Mouse (Mus musculus): ENCODE data around the gene Slc25a22.
"Not testable (repeated sequence)": the region's sequence is repeated elsewhere in the genome, so short reads cannot be mapped to it uniquely, and the experiment has no call there.

Slc25a22 gene

DNA sequence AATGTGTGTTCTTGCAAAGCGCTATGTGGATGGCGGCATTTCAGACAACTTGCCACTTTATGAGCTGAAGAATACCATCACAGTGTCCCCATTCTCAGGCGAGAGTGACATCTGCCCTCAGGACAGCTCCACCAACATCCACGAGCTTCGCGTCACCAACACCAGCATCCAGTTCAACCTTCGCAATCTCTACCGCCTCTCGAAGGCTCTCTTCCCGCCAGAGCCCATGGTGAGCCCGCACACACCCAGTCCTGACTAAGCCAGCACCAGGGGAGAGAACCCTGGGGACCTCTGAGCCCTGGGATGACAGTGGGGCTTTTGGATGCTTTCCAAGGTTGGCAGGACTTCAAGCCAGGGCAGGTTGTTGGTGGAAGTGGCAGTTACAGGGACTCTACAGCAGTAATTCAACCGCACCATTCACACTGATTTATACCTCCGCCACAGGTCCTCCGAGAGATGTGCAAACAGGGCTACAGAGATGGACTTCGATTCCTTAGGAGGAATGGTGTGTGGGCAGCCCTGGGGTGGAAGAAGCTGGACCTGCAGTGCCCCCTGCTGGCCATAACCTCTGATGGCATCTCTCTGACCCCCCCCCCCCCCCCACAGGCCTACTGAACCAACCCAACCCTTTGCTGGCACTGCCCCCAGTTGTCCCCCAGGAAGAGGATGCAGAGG lies 20.4 kb upstream of the Slc25a22 start:
- DNase-seq (ENCODE audit: low spot score in 2 of 2): no peak

DNA sequence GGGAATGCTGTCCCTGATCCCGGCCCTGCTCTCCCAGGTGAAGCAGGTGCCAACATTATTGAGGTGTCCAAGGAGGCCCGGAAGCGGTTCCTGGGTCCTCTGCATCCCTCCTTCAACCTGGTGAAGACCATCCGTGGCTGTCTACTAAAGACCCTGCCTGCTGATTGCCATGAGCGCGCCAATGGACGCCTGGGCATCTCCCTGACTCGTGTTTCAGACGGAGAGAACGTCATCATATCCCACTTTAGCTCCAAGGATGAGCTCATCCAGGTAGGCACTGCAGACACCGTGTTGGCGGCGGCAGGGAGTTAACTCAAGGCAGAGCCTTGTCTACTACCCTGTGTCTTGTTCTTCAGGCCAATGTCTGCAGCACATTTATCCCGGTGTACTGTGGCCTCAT lies 19.5 kb upstream of the Slc25a22 start:
- DNase-seq (ENCODE audit: low spot score in 2 of 2): no peak

DNA sequence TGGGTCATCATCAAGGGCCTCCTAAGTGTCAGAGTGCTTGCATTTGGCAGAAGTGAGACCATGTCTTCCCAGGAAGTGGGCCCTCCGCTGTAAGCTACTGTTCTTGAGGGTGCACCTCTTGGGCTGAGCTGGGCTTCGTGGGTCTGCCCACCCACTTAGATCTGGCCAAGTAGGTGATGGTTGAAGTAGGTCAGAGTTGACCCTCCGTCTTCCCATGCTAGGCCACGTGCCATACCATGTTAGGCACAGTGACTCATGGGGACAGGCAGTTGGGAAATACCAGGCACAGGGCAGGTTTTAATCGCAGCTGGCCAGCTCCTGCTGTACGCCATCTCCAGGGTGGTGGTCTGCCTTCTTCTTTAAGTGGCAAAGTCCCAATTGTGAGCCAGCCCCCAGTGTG lies 19.0 kb upstream of the Slc25a22 start:
- DNase-seq (ENCODE audit: low spot score in 2 of 2): no peak

DNA sequence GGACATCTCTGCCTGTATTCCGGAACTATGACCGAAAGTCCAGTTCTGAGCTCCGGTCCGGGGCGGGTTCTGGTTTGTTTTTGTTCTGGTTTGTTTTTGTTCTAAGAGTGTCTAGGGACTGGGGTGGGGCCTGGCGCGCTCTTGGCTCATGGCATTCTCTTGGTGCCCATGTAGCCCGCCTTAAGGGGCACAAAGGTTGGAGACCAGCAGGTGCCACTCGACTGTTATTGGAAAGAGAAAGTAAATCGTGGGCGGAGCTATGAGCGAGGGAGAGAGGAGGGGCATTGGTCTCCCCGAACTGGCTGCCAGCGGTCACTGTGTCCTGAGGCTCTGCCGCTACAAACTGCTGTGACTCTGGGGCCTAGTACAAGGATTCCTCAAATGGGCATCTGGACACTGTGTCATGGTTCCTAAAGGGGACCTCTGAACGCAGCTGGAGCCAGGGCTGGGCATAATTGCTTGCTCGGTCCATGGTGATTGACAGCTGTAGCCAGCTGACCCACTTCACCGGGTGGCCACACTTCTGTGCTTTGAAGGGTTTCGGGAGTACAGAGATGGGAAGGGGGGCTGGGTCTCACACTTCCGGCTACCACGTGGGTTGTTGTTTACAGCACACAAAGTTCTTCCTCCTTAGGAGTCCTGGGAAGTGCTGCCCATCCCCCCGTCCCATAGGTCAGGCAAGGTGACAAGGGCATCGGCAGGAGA lies 18.1 kb upstream of the Slc25a22 start:
- DNase-seq (ENCODE audit: low spot score in 2 of 2): no peak

DNA sequence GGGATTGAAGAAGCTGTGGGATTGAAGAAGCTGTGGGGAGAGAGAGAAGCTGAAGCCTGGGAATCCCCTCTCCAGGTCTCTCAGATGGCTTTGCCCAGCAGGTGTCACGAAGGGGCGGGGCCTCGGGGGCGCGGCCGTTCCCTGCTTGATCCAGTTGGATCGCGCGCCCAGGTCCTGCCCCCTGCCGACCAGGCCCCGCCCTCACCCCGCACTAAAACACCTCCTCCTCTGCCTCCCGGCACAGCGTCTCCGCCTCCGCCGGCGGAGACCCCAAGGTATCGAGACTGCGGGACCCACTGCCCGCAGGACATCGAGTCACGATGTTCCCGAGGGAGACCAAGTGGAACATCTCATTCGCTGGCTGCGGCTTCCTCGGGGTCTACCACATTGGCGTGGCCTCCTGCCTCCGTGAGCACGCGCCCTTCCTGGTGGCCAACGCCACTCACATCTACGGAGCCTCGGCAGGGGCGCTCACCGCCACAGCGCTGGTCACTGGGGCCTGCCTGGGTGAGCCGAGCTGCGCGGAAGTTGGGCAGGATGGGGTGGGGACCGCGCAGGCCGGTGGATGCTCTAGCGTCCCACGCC lies 17.4 kb upstream of the Slc25a22 start, which contains the start of gene Pnpla2:
Gene Pnpla2, plus strand, starts transcription at position 232 of the 585 bp plus-strand sequence.
- DNase-seq (ENCODE audit: low spot score in 2 of 2): peak; percentile 88 to 90

DNA sequence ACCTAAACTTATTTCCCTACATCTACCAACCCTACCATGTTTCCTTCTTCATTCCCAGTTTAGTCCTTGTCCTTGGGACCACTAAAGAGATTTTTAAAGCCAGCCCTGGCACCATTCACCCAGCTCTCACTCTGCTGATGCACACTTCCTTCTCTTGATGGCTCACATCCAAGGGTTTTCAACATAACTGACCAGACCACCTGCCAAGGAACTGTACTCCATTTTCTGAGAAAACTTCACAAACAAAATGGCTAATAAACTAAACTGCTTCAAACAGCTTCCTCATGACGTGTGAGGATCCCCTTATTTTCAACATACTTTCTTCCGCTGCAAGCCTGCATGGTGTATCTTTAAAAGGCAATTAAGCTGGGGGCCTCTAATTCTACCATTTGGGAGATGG lies 15.9 kb upstream of the Slc25a22 start:
- no peak for DNase-seq (ENCODE audit: low spot score in 2 of 2)

DNA sequence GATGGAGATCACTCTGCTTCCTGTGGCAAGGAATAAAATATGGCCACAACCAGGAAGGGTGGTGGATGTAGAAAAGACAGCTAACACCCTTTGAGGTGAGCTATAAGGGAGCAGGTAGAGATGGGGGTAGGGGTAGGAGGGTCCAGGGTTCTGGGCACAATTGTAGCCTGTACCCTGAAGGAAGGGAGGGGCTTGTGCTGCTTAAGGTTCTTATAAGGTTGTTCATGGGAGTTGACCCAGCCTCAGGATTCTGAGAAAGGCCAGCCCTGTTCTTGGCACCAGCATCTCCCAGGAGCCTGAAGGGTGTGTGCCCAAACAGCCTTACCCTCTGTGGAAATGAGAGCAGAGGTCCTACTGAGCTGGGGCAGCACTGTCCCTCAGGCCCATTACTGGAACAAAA lies 14.2 kb upstream of the Slc25a22 start:
- no peak for DNase-seq (ENCODE audit: low spot score in 2 of 2)

DNA sequence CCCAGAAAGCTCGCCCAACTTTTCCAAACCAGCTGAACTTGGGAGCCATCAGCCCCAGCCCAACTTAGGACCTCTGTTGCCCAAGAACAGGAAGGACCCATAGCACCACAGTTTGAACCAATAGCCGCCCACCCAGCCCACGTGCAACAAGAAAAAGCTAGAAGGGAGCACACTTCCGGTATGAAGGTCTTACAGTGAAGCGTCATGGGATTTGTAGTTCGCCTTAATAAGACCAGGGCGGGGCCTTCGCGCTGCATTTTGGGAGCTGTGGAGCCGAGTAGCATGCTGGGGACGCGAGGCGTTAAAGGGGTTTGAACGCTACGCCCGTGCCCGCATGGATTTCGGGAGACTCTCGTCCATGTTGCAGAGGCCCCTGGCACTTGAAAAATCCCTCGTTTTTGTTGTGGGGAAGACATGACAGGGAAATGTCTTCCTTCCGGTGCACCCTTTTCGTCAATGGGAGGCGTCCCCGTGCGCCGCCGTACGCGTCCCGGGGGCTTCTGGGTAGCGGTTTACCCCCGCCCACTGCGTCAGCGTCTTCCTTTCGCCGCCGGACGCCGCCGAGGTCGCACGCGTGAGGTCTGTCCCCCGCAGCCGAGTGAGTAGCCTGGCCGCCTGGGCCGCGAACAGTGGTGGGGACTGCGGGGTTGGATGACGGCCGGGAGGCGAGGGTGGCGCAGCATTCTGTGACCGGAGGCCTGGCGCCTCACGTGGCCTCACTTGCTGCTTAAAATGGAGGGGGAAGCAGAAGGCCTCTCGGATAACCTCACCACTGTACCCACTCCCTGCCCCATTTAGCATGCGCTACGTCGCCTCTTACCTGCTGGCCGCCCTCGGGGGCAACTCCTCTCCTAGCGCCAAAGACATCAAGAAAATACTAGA lies 9.7 kb upstream of the Slc25a22 start, which contains the start of gene Rplp2:
Gene Rplp2, plus strand, starts transcription at position 261 of the 882 bp plus-strand sequence.
- DNase-seq (ENCODE audit: low spot score in 2 of 2): peak; percentile 88 to 94

DNA sequence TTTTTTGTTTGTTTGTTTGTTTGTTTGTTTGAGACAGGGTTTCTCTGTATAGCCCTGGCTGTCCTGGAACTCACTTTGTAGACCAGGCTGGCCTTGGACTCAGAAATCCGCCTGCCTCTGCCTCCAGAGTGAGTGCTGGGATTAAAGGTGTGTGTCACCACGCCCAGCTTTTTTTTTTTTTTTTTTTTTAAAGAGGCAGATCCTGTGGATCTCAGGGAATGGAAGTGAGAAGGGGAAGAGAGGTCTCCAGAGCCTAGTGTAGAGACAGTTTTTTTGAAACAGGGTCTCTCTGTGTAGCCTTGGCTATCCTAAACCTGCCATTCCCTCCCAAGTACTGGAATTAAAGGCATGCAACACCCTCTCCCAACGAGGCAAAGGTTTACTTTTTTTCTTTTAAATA lies 8.7 kb upstream of the Slc25a22 start:
- DNase-seq (ENCODE audit: low spot score in 2 of 2): not testable (repeated sequence)

DNA sequence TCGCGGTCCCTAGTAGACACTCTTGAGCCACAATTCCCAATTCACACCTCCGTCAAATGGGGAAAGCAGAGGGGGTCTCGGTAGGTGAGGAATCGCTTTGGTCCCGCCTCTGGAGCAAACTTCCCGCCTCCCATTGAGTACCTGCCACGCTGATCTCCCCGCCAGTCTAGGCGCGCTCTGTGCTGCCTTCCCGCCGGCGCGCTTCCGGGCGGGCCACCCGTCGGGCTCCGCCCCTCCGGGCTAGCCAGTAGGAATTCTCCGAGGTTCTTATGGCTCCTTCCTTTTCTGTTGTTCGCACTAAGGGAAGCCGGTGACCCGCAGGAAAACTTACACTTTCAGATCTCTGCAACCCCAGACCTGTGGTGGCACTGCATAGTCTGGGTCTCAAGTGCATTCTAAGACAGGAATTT lies 6.1 kb upstream of the Slc25a22 start, which contains the start of gene Pidd1:
Gene Pidd1, minus strand, starts transcription at position 198 of the 410 bp plus-strand sequence.
- DNase-seq (ENCODE audit: low spot score in 2 of 2): peak; percentile 21 to 25

DNA sequence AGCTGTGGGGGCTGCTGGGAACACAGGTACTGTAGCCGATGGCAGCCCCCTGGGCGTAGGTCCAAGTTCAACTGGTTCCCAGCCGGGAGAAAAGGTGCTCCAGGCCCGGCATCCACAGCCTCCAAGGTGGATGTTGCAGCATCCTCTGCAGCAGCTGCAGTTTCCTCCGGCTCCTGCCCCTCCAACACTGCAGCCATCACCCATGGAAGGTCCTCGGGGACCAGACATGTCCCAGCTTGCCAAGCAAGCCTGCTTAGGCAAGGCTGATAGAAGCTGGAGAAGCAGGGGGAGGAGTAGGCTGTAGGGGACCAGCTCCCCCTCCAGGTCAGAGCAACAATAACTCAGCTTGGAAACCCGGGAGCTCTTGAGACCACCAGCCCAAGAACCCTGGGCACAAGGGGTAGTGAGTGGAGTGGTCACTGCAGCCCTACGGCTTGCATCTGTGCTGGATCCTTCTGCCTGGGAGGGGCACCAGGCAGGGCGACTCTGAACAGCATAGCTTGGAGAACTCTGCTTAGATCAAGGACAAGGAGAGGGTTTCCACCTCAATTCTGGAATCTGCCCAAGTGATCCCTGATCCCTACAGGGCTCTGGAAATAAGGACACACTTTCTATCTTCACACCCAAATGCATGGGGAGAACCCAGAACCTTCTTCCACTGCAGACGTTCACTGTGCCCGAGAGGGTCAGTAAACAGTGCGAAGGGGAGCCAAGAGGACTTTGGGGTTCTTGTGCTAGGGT lies 5.6 kb upstream of the Slc25a22 start:
- peak; percentile 10 to 16 for DNase-seq (ENCODE audit: low spot score in 2 of 2)

DNA sequence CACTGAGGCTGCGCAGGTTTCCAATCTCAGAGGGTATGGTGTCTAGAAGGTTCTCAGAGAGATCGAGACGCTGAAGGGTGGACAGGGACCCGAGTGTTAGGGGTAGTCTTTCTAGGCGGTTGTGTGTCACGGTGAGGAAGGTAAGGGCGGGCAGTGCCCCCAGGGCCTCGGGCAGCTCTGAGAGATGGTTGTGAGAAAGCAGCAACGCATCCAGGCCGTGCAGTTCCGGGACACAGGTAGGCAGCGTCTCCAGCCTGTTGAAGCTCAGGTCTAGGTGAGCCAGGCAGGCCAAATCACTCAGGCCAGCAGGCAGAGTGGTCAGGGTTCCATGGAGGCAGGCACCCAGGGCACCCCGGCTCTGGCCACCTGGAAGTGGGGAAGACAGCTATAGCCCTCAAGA lies 4.5 kb upstream of the Slc25a22 start:
- peak in 1 of 2 experiments; percentile 6 for DNase-seq (ENCODE audit: low spot score in 2 of 2)

DNA sequence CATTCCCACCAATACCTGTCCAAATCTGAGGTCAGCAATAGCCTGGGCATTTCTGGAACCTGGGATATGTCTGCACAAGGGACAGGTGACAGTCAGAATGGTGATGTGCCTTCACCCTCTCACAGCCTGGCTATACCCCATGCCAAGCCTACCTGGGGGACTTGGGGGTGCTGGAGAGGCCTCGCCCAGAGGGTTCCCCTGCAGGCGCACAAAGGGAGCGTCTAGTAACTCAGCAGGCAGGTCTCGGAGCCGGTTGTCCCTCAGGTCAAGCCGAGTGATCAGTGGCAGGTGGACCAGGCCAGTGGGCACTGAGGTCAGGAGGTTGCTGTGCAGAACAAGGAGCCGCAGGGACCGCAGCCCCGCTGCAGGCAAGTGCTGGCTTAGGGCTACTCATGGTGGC lies 3.8 kb upstream of the Slc25a22 start:
- DNase-seq (ENCODE audit: low spot score in 2 of 2): peak in 1 of 2 experiments; percentile 11

DNA sequence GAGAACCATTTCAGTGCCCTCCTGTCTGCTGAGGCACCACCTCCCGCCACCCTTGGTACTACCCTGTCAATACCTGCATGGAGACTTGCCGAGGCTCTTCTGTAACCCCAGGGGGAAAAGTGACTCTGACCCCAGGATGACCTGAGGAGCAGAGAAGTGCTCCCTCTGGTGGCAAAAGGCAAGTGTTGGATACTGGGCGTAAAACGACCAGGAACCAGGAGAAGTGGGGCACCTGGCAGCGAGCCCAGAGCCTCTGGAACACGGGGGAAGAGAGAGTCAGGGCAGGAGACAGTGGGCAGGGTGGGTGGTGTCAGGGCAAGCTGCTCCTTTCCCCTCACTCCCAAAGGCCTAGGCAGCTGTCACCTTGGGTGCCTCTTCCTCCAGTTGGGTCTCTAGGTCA lies 2.9 kb upstream of the Slc25a22 start:
- DNase-seq (ENCODE audit: low spot score in 2 of 2): peak; percentile 58 to 60

DNA sequence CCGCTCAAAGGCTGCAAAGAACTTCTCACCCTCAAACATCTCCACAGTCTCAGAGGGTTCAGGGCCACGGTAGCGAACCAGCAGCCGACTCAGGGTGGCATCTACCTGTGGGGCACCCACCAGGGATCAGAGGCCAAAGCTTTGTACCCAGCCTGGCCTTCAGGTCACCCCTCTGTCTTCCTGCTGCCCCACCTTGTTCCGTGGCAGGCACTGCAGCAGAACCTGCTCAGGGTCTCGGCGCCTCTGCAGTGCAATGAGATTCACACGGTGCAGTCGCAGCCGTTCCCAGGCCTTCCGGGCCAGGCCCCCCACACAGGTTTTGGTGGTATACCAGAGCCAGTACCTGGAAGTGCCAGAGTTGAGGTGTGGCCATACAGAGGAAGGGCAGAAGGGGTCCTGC lies 2.1 kb upstream of the Slc25a22 start:
- DNase-seq (ENCODE audit: low spot score in 2 of 2): peak; percentile 7 to 16

DNA sequence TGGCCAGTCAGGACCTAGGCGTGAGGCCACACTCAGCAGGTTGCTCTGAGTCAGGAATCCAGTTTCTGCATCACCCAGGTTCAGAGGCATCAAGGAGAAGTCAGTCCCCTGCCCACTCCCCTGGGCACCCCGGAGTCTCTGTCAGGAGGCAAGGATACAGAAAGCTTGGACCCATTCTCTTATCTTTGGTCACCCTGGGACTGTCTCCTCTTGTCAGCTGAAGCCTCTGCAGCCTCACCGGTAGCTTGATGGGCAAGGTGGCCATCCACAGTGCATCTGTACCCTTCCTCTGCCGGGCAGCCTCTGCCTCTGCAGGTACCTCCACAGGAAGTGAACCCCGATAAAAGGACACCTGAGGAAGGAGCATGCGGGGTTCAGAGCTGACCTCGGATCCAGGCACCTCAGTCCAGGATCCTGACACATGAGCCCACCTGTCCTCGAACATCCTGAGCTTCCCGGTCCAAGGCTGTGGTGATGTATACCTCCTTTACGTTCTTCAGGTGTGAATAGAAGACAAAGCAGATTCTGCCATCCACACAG lies 1.5 kb upstream of the Slc25a22 start:
- peak in 1 of 2 experiments; percentile 7 for DNase-seq (ENCODE audit: low spot score in 2 of 2)

DNA sequence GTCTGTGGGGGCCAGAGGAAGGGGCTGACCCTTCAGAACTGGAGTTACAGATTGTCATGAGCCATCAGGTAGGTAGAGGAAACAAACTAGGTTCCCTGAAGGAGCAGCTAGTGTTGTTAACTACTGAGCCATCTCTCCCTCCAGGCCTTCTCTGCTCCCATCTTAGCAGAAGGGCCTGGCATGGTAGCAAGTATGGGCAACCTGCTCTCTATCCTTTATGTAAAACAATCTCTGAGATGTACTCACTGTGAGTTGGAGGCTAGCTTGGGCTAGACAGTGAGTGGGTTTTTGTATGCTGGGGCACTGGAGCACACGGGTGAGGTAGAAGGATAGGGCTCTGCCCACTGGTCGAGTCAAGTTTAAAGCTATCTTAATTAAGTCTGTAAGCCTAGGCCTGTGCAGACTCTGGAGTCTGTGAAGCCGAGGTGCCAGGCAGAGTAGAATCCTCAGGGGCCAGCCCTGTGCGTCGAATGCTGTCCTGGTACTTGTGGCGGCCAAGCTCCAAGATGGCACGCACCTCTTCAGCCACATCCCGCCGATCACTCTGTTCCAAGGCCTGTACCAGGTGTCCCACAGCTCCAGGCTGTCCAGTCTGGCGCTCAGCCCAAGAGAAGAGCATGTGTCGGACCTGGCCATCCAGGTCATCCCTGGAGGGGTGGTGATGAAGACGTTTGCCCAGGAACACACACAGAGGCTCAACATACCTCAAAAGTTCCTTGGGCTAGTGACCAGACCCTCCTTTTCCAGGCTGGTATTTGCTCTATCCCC lies 693 bp upstream of the Slc25a22 start:
- peak; percentile 21 to 28 for DNase-seq (ENCODE audit: low spot score in 2 of 2)

DNA sequence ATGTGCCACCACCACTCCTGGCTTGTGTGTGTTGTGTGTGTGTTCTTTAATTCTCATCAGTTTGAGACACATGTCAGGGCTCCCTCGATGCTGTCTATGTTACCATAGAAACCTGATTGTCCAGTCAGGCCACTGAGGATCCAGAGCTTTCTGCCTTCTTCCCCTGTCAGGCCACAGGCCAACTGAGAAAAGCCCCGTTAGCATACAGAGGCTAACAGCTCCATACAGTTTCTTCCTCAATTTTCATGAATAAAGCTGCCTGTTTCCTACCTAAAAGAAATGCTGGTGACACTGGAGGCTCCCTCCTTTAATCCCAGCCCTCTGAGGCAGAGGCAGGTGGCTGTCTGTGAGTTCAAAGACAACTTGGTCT lies 1.2 kb downstream of the Slc25a22 start:
- no peak for DNase-seq (ENCODE audit: low spot score in 2 of 2)

DNA sequence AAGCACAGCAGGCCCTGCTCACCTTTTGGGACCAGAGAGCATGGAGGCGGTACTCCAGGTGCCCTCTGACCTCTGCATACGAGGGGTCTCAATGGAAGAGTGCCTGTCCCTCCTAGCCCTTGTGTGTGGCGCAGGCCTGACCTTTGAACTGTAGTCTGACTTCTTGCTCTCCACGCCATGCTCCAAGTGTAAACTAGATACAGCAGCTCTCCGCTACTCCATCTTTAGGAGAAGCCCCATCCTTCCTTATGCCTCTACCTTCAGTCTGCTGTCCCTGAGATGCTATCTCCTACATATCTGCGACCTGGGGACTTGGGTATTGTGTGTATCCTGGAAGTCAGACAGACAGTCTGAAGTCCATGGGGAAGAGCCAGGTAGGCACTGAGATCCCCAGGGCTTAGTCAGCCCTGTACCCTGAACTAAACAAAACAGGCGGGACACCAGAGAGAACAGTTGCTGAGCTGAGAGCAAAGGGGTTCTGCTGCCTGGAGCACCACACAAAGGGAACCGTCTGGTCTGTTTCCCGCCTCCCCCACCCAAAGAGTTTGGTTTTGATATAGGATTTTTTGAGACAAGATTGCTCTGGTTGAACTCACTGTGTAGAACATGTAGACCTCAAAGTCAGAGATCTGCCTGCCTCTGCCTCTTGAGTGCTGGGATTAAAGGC lies 1.7 kb downstream of the Slc25a22 start:
- DNase-seq (ENCODE audit: low spot score in 2 of 2): peak; percentile 29 to 33

All from frontal cortex, postnatal 10 days (tissue).